Mouse (Mus musculus) small intestine, adult 2 months (tissue): ENCODE results near the gene Mrpl18. TPM values are rescaled to one million over a fixed set of nuclear protein-coding genes. Genes with fewer than 3 reads are reported as not detected.

Source experiments
- H3K27ac ChIP-seq: fragments of 200-500 bp; 2 replicates; pipeline ENCODE4 v1.5.1; 2012; ENCODE audit warnings: low read depth, low read length, control low read depth, inconsistent platforms; ENCODE audit not compliant: insufficient read depth
- H3K27me3 ChIP-seq: fragments of 200-500 bp; 2 replicates; pipeline ENCODE4 v1.6.1; 2012; ENCODE audit warnings: mild to moderate bottlenecking, moderate library complexity, low read length, inconsistent platforms; ENCODE audit not compliant: control insufficient read depth, insufficient read depth
- H3K36me3 ChIP-seq: fragments of 200-500 bp; 2 replicates; pipeline ENCODE4 v1.6.1; 2012; ENCODE audit warnings: mild to moderate bottlenecking, low read length, control low read depth, inconsistent platforms; ENCODE audit not compliant: control insufficient read depth, insufficient read depth
- H3K4me1 ChIP-seq: fragments of 200-500 bp; 2 replicates; pipeline ENCODE4 v1.6.1; 2012; ENCODE audit warnings: low read length, inconsistent platforms, mixed read lengths; ENCODE audit not compliant: control insufficient read depth, insufficient read depth, insufficient read length
- H3K4me3 ChIP-seq: fragments of 200-500 bp; 2 replicates; pipeline ENCODE4 v1.5.1; 2012; ENCODE audit warnings: low read depth, mild to moderate bottlenecking, control low read depth, inconsistent platforms, low read length, moderate library complexity
- CTCF ChIP-seq: fragments of 200-500 bp; IDR thresholded peaks from 2 replicates; pipeline ENCODE4 v1.5.1; 2012; ENCODE audit warnings: low read depth, mild to moderate bottlenecking, control low read depth, inconsistent platforms, low read length, moderate library complexity, mixed read lengths; ENCODE audit not compliant: insufficient replicate concordance, insufficient read length; ENCODE audit errors: extremely low read depth
- POLR2A ChIP-seq: fragments of 200-500 bp; IDR thresholded peaks from 2 replicates; pipeline ENCODE4 v1.6.1; 2012; ENCODE audit warnings: low read depth, mild to moderate bottlenecking, control low read depth, inconsistent platforms, low read length, moderate library complexity
- WGBS: fragments of 180-500 bp; shearing (Covaris S2); methylation state at CpG from one replicate; pipeline ENCODE4 v1.1.7; 2018; 5-methylcytosine and 5-hydroxymethylcytosine counted together
- polyA plus RNA-seq: library from polyadenylated mRNA; depleted of rRNA; stranded (reverse); fragments of >200 nt; gene quantifications from 2 replicates; pipeline ENCODE4 v1.2.3, GENCODE M21; 2012

Gene Mrpl18
- polyA plus RNA-seq, 1 experiment = 19.4 TPM

GRCm38 (mm10) chr17:12925703-12926180, 9.6 kb upstream of the Mrpl18 start:
- no peak overlapping the region for H3K4me3 ChIP-seq
- no peaks in the 10 kb centered on the region for H3K4me1 ChIP-seq
- peaks cover 36% of the 10 kb centered on the region for H3K36me3 ChIP-seq
- WGBS = 78% methylated on average over 8 of the region's 8 CpGs
- H3K27me3 ChIP-seq = no peaks in the 10 kb centered on the region
- no peak for TF ChIP-seq POLR2A
- no peak for TF ChIP-seq CTCF
- H3K27ac ChIP-seq = no peak overlapping the region

- Histone ChIP-seq H3K36me3 (peaks cover 41% of the 10 kb centered on the region), H3K27me3 (no peaks in the 10 kb centered on the region), H3K27ac (no peak overlapping the region), H3K4me3 (no peak overlapping the region), H3K4me1 (no peaks in the 10 kb centered on the region)
- WGBS = 84% methylated on average over 3 of the region's 3 CpGs
- TF ChIP-seq POLR2A (no peak), CTCF (no peak)
Measured at GRCm38 (mm10) chr17:12925001-12925400, 8.9 kb upstream of the Mrpl18 start.

DNA sequence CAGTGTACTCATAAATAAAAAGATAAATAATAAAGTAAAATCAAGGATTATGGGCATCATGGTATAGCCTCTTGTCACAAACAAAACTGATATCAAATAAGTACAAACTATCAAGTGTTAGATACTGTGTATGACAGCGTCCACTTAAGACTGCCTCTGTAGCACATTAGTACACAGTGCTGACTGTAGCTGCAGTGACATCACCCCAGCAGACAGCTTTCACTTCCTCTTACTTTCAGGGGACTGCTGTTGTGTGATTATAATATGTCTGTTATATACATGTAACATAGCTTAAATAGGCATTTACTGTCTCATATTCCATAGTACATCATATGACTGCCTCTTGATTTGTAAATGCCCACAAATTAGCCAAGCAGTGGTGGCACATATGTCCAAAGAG, 4.9 kb upstream of the Mrpl18 start:
- H3K27me3 ChIP-seq = no peaks in the 10 kb centered on the region
- TF ChIP-seq CTCF (no peak), POLR2A (no peak)
- 89% methylated on average over 1 of the region's 1 CpGs for WGBS

GRCm38 (mm10) chr17:12916588-12917380, 639 bp upstream of the Mrpl18 start:
- Histone ChIP-seq H3K27ac (peak overlapping the region; percentile 80), H3K36me3 (peaks cover 36% of the 10 kb centered on the region), H3K27me3 (no peaks in the 10 kb centered on the region), H3K4me3 (peak overlapping the region; percentile 83), H3K4me1 (no peaks in the 10 kb centered on the region)
- WGBS = under 1% methylated on average over 40 of the region's 40 CpGs
- TF ChIP-seq CTCF = no peak
- TF ChIP-seq POLR2A = no peak

More for the DNA sequence above, 4.9 kb upstream of the Mrpl18 start:
- Histone ChIP-seq H3K4me3 (no peak overlapping the region), H3K4me1 (no peaks in the 10 kb centered on the region), H3K36me3 (peaks cover 47% of the 10 kb centered on the region), H3K27ac (no peak overlapping the region)

- H3K36me3 ChIP-seq = peaks cover 40% of the 10 kb centered on the region
- no peak for TF ChIP-seq CTCF
- no peak for TF ChIP-seq POLR2A
- WGBS = 1% methylated on average over 18 of the region's 18 CpGs
- no peaks in the 10 kb centered on the region for H3K27me3 ChIP-seq
- no peaks in the 10 kb centered on the region for H3K4me1 ChIP-seq
- peak within 1 kb of the TSS; percentile 83 for H3K4me3 ChIP-seq
- peak within 1 kb of the TSS; percentile 80 for H3K27ac ChIP-seq
Measured at GRCm38 (mm10) chr17:12915488-12915880, 661 bp downstream of the Mrpl18 start, which contains the start of gene Tcp1. Gene Tcp1, plus strand, starts transcription at chr17:12915701.

- no peak overlapping the region for H3K27ac ChIP-seq
- H3K4me1 ChIP-seq = no peaks in the 10 kb centered on the region
- H3K27me3 ChIP-seq = no peaks in the 10 kb centered on the region
- H3K4me3 ChIP-seq = no peak overlapping the region
- 81% methylated on average over 8 of the region's 8 CpGs for WGBS
- H3K36me3 ChIP-seq = peaks cover 42% of the 10 kb centered on the region
- TF ChIP-seq POLR2A = no peak
- no peak for TF ChIP-seq CTCF
Measured at GRCm38 (mm10) chr17:12910391-12910790, 5.8 kb downstream of the Mrpl18 start.

DNA sequence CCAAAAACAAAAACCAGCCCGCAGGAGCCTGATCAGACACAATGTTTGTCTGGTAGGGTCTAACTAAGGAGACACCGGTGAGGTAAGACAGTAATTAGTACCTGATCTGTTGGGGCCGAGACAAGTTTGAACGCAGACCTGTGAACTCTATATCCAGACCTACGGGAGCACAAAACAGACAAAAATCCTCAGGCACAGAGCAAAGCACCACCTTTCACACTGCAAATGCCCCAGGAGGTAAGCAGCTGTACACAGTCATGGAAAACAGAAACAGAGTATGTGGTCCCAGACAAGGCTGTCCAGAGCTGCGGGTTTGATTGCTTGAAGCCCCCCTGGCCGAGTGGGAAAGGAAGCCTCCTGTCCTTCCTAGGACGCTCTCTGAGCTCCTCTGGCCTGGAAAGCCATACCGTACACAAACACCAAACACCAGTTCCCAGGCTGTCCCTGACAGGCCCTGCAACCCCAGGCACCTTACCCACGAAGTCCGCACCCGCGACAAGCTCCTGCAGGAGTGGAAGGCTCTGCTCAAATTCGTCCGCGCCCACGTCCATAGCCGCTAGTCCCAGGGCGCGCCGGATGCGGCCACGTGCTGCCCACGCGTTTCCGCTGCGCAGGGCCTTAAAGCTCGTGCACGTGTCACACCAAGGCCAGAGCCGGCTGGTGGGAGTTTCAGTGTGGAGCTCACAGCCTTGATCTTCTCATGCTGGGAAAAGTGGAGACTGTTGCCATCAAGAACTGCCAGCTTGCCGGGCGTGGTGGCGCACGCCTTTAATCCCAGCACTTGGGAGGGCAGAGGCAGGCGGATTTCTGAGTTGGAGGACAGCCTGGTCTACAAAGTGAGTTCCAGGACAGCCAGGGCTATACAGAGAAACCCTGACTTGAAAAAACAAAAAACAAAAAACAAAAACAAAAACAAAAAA, 6.5 kb downstream of the Mrpl18 start, which contains the start of gene Pnldc1:
TSS of gene Pnldc1 (minus strand) at position 870 of the 920 bp plus-strand sequence.
- Histone ChIP-seq H3K4me1 (no peaks in the 10 kb centered on the region), H3K27ac (no peak within 1 kb of the TSS), H3K4me3 (no peak within 1 kb of the TSS), H3K27me3 (no peaks in the 10 kb centered on the region), H3K36me3 (peaks cover 46% of the 10 kb centered on the region)
- WGBS = 87% methylated on average over 35 of the region's 35 CpGs
- no peak for TF ChIP-seq POLR2A
- no peak for TF ChIP-seq CTCF
